Mouse (Mus musculus) intestine, embryonic 14.5 days (tissue): Measurements from ENCODE around the gene Pcyox1. TPM values are rescaled to one million over a fixed set of nuclear protein-coding genes. Genes with fewer than 3 reads are reported as not detected.
"Not testable (repeated sequence)": the region's sequence is repeated elsewhere in the genome, so short reads cannot be mapped to it uniquely, and the experiment has no call there.

Experiments
- ATAC-seq: fragments of 200-750 bp; cut with Nextera tagmentation; replicated peaks from 2 replicates; pipeline ENCODE4 v1.8.0; 2017; ENCODE audit warnings: low read depth, moderate number of reproducible peaks, moderate TSS enrichment, moderate library complexity; ENCODE audit not compliant: low FRiP score, low TSS enrichment
- DNase-seq: peaks from one replicate; pipeline ENCODE4 v3.0.0-alpha.2; 2018; ENCODE audit warnings: low spot score
- H3K27ac ChIP-seq: fragments of 300-500 bp; sonication (generic); 2 replicates; pipeline ENCODE4 v1.5.1; 2014; ENCODE audit warnings: low read depth, mild to moderate bottlenecking, control low read depth
- H3K27me3 ChIP-seq: fragments of 300-500 bp; sonication (generic); replicated peaks from 2 replicates; pipeline ENCODE4 v1.6.1; 2014; ENCODE audit warnings: low read length, control low read depth; ENCODE audit not compliant: control insufficient read depth, insufficient read depth
- H3K36me3 ChIP-seq: fragments of 300-500 bp; sonication (generic); 2 replicates; pipeline ENCODE4 v1.6.1; 2014; ENCODE audit warnings: low read length, control low read depth; ENCODE audit not compliant: control insufficient read depth, insufficient read depth
- H3K4me1 ChIP-seq: fragments of 300-500 bp; sonication (generic); replicated peaks from 2 replicates; pipeline ENCODE4 v1.6.1; 2014; ENCODE audit warnings: low read length, control low read depth, mixed read lengths; ENCODE audit not compliant: control insufficient read depth, insufficient read depth
- H3K4me2 ChIP-seq: fragments of 300-500 bp; sonication (generic); 2 replicates; pipeline ENCODE4 v1.6.1; 2014; ENCODE audit warnings: low read length
- H3K4me3 ChIP-seq: fragments of 300-500 bp; sonication (generic); 2 replicates; pipeline ENCODE4 v1.5.1; 2014; ENCODE audit warnings: low read depth, low read length, control low read depth, mixed read lengths
- H3K9ac ChIP-seq: fragments of 300-500 bp; sonication (generic); 2 replicates; pipeline ENCODE4 v1.6.1; 2014; ENCODE audit warnings: mild to moderate bottlenecking, low read length
- H3K9me3 ChIP-seq: fragments of 300-500 bp; sonication (generic); 2 replicates; pipeline ENCODE4 v1.6.1; 2016; ENCODE audit warnings: low read length, control low read depth; ENCODE audit not compliant: control insufficient read depth
- WGBS: fragments of 180-500 bp; shearing (Covaris S2); extraction: QIAGEN DNeasy Blood & Tissue Kit; methylation state at CpG from one replicate; pipeline ENCODE4 v1.1.7; 2014; 5-methylcytosine and 5-hydroxymethylcytosine counted together
- polyA plus RNA-seq: library from polyadenylated mRNA; unstranded; fragments of >200 nt; fragmentation: Nextera tagmentation; extraction: Ambion mirVana; gene quantifications from 2 replicates; pipeline ENCODE4 v1.2.1, GENCODE M21; 2014

Pcyox1 gene
- polyA plus RNA-seq, 1 experiment from 2014 or later = 81.6 TPM

DNA sequence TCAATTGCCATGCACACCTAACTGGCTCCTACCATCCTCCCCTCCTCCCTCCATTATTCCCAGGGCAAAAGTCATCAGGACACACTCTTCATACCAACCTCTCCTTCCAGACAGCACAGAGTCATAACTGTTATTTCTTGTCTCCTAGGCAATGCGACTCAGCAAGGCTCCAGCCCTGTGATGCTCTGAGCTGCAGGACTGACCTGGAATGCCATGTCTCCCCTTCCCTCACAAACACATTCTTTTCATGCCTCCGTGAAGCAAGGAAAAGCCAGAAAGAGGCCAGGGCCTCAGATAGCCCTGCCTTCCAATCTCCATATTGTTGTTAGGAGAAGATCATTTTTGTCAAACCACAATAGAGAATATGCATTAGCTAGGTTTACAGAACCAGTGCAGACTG lies 50.9 kb downstream of the Pcyox1 start:
- Histone ChIP-seq H3K27me3 (no peaks in the 10 kb centered on the region), H3K4me2 (no peak overlapping the region), H3K9me3 (no peaks in the 10 kb centered on the region), H3K9ac (no peak overlapping the region), H3K4me3 (no peak overlapping the region), H3K4me1 (no peaks in the 10 kb centered on the region), H3K27ac (no peak overlapping the region), H3K36me3 (no peaks in the 10 kb centered on the region)
- 35% methylated on average over 2 of the region's 2 CpGs for WGBS
- DNase-seq (no peak), ATAC-seq (no peak)

- ATAC-seq (no peak), DNase-seq (no peak)
- Histone ChIP-seq H3K4me2 (no peak overlapping the region), H3K4me1 (no peaks in the 10 kb centered on the region), H3K4me3 (no peak overlapping the region), H3K36me3 (no peaks in the 10 kb centered on the region), H3K27ac (no peak overlapping the region), H3K27me3 (no peaks in the 10 kb centered on the region), H3K9me3 (no peaks in the 10 kb centered on the region), H3K9ac (no peak overlapping the region)
- WGBS = 27% methylated on average over 7 of the region's 7 CpGs
Observed at GRCm38 (mm10) chr6:86343656-86344055, 53.3 kb downstream of the Pcyox1 start.

- H3K9me3 ChIP-seq, H3K27ac ChIP-seq, ATAC-seq, H3K36me3 ChIP-seq, H3K4me3 ChIP-seq, H3K27me3 ChIP-seq, H3K4me2 ChIP-seq, H3K9ac ChIP-seq, DNase-seq, H3K4me1 ChIP-seq: not testable (repeated sequence)
- 82% methylated on average over 4 of the region's 4 CpGs for WGBS
Observed at GRCm38 (mm10) chr6:86336340-86336739, 60.6 kb downstream of the Pcyox1 start.

Other genes with a start within 250 kb of the Pcyox1 start
- gene Tgfa, start 201.9 kb downstream of the Pcyox1 start, polyA plus RNA-seq = 6.8 and 7.3 TPM in 2 replicates
- gene Fam136a, start 31.5 kb downstream of the Pcyox1 start, polyA plus RNA-seq = 162 and 167 TPM in 2 replicates
- gene Snrpg, start 25.9 kb downstream of the Pcyox1 start, polyA plus RNA-seq = 787 and 872 TPM in 2 replicates
- 184 and 216 TPM in 2 replicates for gene Tia1, start 7.1 kb upstream of the Pcyox1 start, polyA plus RNA-seq
- gene Gm44790, start 29.5 kb upstream of the Pcyox1 start, polyA plus RNA-seq = not detected in 2 replicates
- 21.4 and 26.5 TPM in 2 replicates for gene C87436, start 41.2 kb upstream of the Pcyox1 start, polyA plus RNA-seq
- 261 and 405 TPM in 2 replicates for gene Pcbp1, start 129.2 kb upstream of the Pcyox1 start, polyA plus RNA-seq
- gene Asprv1, start 231.0 kb upstream of the Pcyox1 start, polyA plus RNA-seq = 0.26 and 0.69 TPM in 2 replicates